Mouse (Mus musculus) MN1 (cell line): Measurements from ENCODE around the gene Lzts2.
A peak's percentile ranks its signal among the peaks of the same experiment; 100 is the strongest.

Source experiments
- DNase-seq: peaks from one replicate; pipeline ENCODE4 v3.0.0-alpha.2; 2016; ENCODE audit warnings: low spot score

The Lzts2 gene

GRCm38 (mm10) chr19:45049523-45049922 is 35.3 kb downstream of the Lzts2 start:
- DNase-seq, result no peak

DNA sequence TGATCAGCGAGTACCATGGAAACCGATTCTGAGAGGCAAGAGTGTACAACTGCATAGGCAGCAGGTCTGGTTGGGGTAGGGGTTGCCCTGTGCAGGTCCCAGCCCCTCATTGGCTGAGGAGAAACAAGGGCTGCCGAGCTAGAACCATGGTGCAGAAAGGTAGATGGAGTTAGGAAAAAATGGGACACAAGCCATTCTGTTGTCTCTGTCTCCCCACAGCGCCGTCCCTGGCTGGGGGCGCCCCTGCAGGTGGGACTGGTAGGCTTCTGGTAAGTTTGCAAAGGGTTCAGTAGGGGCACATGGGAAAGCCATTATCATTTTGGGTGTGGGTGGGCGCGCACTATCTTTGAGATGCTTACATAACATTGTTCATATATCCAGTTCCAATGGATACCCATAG is 39.2 kb downstream of the Lzts2 start:
- DNase-seq, result no peak

DNA sequence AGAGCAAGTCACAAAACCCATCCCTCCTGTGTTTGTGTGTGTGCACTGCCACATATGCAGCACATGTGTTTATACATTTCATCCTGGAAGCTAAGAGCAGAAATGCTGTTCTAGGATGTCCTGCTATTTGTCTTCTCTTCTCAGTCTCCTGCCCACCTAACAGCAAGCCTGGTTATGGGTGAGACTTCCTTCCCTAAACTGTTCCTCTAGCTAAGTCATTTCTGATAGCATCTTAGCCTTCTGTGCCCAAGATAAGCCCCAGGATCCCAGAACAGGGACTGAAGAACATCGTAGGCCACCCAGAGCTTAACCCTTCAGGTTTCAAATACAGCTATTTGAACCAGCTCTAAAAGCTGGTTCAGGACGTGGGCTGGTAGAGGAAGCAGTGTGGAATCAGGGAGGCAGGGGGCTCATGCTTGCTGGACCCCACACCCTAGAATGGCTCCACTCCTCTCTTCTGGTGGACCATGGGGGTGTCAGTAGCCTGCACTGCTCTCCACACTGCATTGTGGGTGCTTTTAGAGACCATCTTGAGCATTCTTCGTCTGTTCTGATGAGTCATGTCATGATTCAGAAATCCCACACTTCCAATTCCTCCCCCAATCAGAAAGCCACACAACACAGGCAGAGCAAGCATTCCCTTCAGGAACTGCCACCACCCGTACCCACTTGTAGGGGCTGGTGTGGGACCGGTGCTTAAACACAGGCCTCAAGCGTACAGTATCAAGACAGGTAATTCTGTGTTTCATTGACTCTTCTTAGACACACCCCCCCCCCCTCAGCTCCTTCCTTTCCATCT is 40.9 kb downstream of the Lzts2 start:
- no peak for DNase-seq

DNA sequence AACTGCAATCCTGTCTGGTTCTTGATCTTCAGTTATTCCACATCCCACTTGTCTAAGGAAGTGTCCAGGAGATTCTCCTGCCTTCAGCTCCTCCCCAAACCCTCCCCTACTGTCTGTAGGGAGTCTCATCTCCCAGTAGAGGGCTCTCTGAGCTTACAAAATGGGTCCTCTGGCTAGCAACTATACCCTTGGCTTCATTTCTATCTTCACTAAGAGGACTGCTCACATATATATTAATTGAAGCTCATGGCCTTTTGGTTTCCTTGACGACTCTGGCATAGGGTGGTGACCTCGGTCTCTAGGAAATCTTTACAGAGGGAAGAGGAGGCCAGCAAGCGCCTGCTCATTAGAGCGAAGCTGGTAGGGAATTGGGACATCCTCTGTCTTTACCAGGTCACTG is 42.1 kb downstream of the Lzts2 start:
- peak; percentile 81 for DNase-seq

DNA sequence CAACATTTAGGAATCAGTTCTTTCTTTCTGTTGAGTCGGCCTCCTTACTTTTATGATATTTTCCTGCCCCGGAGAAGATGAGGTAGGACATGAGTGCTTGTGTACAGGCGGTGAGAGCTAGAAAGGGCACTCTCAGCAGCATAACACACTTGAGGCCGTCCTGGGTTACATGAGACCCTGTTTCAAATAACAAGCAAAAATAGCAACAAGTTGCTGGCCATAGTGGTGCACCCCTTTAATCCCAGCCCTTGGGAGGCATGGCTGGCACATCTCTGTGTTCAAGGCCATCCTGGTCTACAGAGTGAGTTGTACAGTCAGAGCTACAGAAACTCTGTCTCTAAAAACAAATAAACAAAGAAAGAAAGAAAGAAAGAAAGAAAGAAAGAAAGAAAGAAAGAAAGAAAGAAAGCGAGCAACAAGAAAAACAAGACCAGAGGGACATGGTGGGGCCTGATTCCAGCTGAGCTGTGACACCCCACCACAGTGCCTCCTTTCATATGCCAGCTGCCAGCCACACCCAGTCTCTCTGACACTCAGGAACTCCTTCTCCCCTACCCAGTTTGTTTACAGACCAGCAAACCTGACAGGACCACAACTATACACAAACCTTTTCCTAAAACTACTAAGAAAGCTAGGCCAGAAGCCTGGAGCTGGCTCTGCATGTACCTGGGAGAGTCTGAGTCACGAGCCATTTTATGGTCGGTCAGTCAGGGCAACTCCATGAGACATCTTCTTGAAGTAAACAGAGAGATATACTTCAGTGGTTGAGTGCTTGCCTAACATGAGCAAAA is 42.9 kb downstream of the Lzts2 start:
- no peak for DNase-seq

DNA sequence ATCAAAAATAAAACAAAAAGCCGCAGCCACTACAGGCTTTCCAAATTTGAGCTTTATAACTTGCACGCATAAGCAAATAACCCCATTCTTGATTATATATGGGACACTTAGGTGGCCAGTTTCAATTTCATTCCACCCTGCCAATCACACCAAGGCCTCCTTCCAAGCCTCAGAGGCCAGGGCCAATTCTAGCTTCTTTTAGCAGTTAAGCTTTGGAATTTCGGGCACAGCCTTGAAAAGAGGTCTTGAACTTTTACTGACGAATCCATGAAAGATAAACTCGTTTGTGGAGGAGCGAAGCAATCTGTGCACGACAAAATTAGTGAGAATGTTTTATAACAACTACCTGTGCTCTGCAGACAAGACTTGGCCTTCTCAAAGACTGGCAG is 43.5 kb downstream of the Lzts2 start:
- no peak for DNase-seq

GRCm38 (mm10) chr19:45058113-45058839 is 44.1 kb downstream of the Lzts2 start:
- peak; percentile 94 for DNase-seq

- no peak for DNase-seq
Observed at GRCm38 (mm10) chr19:45058841-45059240, 44.6 kb downstream of the Lzts2 start.

DNA sequence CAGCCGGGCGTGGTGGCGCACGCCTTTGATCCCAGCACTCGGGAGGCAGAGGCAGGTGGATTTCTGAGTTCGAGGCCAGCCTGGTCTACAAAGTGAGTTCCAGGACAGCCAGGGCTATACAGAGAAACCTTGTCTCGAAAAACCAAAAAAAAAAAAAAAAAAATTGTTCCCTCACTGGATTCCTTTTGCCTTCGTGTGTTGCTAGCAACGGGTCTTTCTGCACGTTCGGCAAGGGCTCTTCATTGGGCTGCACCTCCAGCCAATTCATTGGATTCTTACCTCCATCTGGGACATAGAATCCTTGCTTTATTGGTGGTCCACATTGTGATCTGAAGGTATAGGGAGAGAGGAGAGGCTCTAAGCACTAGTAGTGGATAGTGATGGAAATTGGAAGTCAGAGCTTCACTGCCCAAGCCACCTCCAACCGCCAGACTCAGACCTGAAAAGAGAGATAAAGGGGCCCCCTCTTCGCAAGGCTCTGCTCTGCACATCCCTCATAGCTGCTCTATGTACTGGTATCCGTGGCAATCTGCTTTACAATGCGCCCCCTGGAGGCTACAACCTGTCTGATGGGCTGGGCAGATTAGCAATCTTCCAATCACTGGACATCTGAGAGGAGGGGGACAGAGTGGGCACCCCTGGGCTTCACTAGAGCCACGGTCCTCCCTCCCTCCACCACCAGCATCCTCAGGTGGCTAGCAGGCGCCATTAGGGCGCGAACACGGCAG is 49.5 kb downstream of the Lzts2 start:
- no peak for DNase-seq

GRCm38 (mm10) chr19:45065226-45065625 is 51.0 kb downstream of the Lzts2 start:
- no peak for DNase-seq

DNA sequence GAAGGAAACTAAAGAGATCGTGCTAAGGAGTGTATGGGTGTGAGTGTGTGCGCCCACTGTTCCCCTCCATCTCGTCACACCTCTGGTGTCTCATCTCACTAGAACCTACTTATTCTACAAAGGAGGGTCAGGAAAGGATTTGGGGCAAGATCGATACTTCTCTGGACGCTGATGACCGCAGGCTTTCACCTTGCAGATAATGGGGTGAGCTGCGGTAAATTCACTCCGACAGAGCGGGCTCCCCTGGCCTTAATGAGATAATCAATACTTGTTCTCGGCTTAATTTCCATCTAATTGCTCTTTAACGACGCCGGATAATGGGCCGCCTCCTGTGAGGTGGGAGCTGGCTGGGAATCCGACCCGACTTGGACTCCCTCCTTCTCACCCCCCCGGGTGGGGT is 53.0 kb downstream of the Lzts2 start:
- DNase-seq, result no peak

DNA sequence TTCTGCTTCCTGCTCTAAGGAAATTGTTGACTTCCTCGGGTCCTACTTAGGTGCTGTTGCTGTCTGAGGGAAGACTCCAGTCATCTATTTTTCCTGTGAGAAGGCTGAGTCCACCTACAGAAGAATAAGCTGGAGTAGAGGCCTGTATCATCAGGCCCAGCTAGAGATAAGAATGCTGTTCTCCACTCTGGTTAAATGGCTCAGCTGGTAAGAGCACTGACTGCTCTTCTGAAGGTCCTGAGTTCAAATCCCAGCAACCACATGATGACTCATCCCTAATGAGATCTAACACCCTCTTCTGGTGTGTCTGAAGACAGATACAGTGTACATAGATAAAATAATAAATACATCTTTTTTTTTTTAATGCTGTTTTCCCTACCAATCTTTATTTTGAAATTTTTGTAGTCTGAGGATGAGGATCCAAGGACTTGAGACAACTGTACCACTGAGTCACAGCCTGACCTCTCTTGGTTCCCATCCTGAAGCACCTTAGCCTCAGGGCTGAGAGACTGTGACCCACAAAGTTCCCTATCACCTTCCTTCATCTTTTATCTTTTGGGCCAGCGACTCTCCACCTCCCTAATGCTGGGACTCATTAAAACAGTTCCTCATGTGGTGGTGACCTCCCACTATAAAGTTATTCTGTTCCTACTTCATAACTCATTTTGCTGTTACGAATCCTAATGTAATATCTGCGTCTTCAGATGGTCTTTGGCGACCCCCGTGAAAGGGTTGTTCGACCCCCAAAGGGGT is 53.7 kb downstream of the Lzts2 start:
- no peak for DNase-seq

GRCm38 (mm10) chr19:45073871-45074542 is 59.8 kb downstream of the Lzts2 start:
- peak; percentile 82 for DNase-seq

DNA sequence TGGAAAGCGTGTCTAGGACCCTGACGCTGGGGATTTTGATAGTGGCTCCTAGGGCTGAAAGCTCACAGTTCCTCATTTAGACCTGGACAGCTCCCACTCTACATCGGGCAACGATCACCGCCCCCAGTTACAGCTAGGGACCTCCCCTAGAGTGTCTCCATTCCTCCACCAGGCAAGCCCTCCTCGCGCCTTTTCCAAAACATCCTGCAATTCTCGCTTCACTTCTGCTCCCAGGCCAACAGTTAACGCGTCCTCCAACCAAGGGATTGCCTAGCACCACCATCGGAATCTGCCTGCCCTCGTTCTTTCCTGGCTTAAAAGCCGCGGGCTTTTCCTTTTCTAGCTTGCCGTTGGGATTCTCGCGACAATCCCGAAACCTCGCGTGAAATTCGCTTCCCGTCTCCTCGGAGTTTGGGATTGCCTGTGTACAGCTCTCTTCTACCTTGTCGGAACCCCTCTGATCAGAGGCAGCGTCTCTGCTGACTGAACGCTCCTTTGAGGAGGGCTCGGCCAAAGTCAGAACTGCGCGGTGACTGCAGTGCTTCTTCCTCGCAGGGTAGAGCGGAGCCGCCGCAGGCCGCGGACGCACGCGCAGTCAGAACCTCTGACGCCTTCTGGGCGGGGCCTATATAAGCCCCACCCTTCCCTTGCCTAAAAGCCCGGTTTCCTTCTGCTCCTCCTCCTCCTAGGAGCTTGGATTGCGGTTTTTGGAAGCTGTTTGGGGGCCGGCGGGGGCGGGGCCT is 60.5 kb downstream of the Lzts2 start, which contains the start of gene Kazald1:
Gene Kazald1 (plus strand): TSS at position 662 of the 743 bp plus-strand sequence.
- peak; percentile 92 for DNase-seq

DNA sequence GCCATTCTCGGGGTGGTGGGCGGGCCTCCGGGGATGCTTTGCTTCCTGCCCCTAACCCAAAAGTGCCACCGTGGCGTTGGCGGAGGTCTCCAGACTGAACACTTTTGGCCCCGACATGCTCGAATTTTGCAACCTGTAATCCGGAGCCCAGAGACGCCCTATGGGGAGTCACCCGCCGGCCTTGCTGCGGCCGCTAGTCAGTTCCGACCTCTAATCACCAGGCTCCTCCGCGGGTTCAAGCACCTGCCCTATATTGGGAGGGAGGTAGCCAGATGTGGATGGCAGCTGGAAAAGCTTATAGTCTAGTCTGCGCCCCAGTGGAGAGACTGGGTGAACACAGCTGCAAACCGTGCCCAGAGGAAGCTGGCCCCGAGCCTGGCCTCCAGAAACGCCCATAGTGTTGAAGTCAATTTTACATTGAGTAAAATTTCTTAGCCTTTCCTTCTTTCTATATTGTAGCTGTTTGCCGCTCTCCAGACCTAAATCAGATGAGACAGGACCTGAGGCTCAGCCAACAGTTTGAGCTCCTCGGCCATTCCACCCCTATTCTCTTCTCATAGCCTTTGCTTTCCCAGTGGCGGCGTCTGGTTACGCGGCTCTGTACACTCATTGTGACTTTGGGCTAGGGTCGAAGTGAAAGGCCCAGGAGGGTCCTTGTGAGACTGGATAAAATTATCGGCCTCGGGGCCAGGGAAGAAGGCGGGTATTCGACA is 61.3 kb downstream of the Lzts2 start:
- peak; percentile 66 for DNase-seq

GRCm38 (mm10) chr19:45076036-45076575 is 61.9 kb downstream of the Lzts2 start:
- peak; percentile 25 for DNase-seq
